Mouse (Mus musculus): ENCODE results near the gene Slc25a51. TPM values are rescaled to one million over a fixed set of nuclear protein-coding genes. Genes with fewer than 3 reads are reported as not detected.

The Slc25a51 gene
- 43.0 and 45.7 TPM in 2 replicates for polyA plus RNA-seq (2011; ENCODE audit: insufficient read depth, insufficient read length, low read depth, missing spikeins)

- TF ChIP-seq CTCF (IDR thresholded peaks at IDR 0.05; ENCODE audit: low read depth, low read length) (no peak), POLR2A (IDR thresholded peaks at IDR 0.05; ENCODE audit: insufficient read depth, low read length) (peak; percentile 62)
- Histone ChIP-seq H3K4me3 (ENCODE audit: low read depth, low read length) (peak within 1 kb of the TSS; percentile 81), H3K27ac (ENCODE audit: insufficient read depth, low read length) (0 out of 2 replicates have a peak within 1 kb of the TSS, but pooled peaks have one; percentile 21), H3K9me3 (replicated peaks; ENCODE audit: control insufficient read depth, insufficient read depth, low read length, poor library complexity, severe bottlenecking) (no peaks in the 10 kb centered on the region), H3K9ac (ENCODE audit: low read depth, poor library complexity, severe bottlenecking) (peak within 1 kb of the TSS; percentile 92), H3K4me1 (ENCODE audit: control insufficient read depth, insufficient read depth, low read length) (no peaks in the 10 kb centered on the region), H3K36me3 (ENCODE audit: control insufficient read depth, insufficient read depth, low read length, poor library complexity, severe bottlenecking) (peaks cover 2% of the 10 kb centered on the region; the same call in 1 of the 2 replicates), H3K27me3 (ENCODE audit: control insufficient read depth, insufficient read depth, low read length, poor library complexity, severe bottlenecking) (no peaks in the 10 kb centered on the region)
These were observed at the start of gene Slc25a51 for GRCm38 (mm10) chr4:45408427-45409132. Gene Slc25a51 (minus strand): TSS chr4:45408766.

GRCm38 (mm10) chr4:45457543-45457942 is 49.0 kb upstream of the Slc25a51 start:
- TF ChIP-seq POLR2A (IDR thresholded peaks at IDR 0.05; ENCODE audit: insufficient read depth, low read length) (no peak), CTCF (IDR thresholded peaks at IDR 0.05; ENCODE audit: low read depth, low read length) (no peak), EP300 (IDR thresholded peaks at IDR 0.05; ENCODE audit: insufficient read depth, low read depth, low read length) (no peak)
- Histone ChIP-seq H3K9me3 (replicated peaks; ENCODE audit: control insufficient read depth, insufficient read depth, low read length, poor library complexity, severe bottlenecking) (no peaks in the 10 kb centered on the region), H3K4me3 (ENCODE audit: low read depth, low read length) (no peak overlapping the region), H3K27me3 (ENCODE audit: control insufficient read depth, insufficient read depth, low read length, poor library complexity, severe bottlenecking) (no peaks in the 10 kb centered on the region), H3K27ac (ENCODE audit: insufficient read depth, low read length) (no peak overlapping the region), H3K9ac (ENCODE audit: low read depth, poor library complexity, severe bottlenecking) (no peak overlapping the region), H3K4me1 (ENCODE audit: control insufficient read depth, insufficient read depth, low read length) (no peaks in the 10 kb centered on the region), H3K36me3 (ENCODE audit: control insufficient read depth, insufficient read depth, low read length, poor library complexity, severe bottlenecking) (no peaks in the 10 kb centered on the region)

- Histone ChIP-seq H3K9ac (ENCODE audit: low read depth, poor library complexity, severe bottlenecking) (no peak overlapping the region), H3K9me3 (replicated peaks; ENCODE audit: control insufficient read depth, insufficient read depth, low read length, poor library complexity, severe bottlenecking) (no peaks in the 10 kb centered on the region), H3K27me3 (ENCODE audit: control insufficient read depth, insufficient read depth, low read length, poor library complexity, severe bottlenecking) (no peaks in the 10 kb centered on the region), H3K4me1 (ENCODE audit: control insufficient read depth, insufficient read depth, low read length) (no peaks in the 10 kb centered on the region), H3K27ac (ENCODE audit: insufficient read depth, low read length) (no peak overlapping the region), H3K4me3 (ENCODE audit: low read depth, low read length) (no peak overlapping the region), H3K36me3 (ENCODE audit: control insufficient read depth, insufficient read depth, low read length, poor library complexity, severe bottlenecking) (no peaks in the 10 kb centered on the region)
- TF ChIP-seq POLR2A (IDR thresholded peaks at IDR 0.05; ENCODE audit: insufficient read depth, low read length) = no peak
- no peak for TF ChIP-seq CTCF (IDR thresholded peaks at IDR 0.05; ENCODE audit: low read depth, low read length)
- TF ChIP-seq EP300 (IDR thresholded peaks at IDR 0.05; ENCODE audit: insufficient read depth, low read depth, low read length) = no peak
These were observed 46.4 kb upstream of the Slc25a51 start for GRCm38 (mm10) chr4:45455001-45455400.

GRCm38 (mm10) chr4:45453271-45453851 is 44.8 kb upstream of the Slc25a51 start:
- no peak overlapping the region for H3K27ac ChIP-seq (ENCODE audit: insufficient read depth, low read length)
- H3K4me1 ChIP-seq (ENCODE audit: control insufficient read depth, insufficient read depth, low read length) = no peaks in the 10 kb centered on the region
- H3K36me3 ChIP-seq (ENCODE audit: control insufficient read depth, insufficient read depth, low read length, poor library complexity, severe bottlenecking) = no peaks in the 10 kb centered on the region
- H3K27me3 ChIP-seq (ENCODE audit: control insufficient read depth, insufficient read depth, low read length, poor library complexity, severe bottlenecking) = no peaks in the 10 kb centered on the region
- no peak overlapping the region for H3K9ac ChIP-seq (ENCODE audit: low read depth, poor library complexity, severe bottlenecking)
- no peak for TF ChIP-seq EP300 (IDR thresholded peaks at IDR 0.05; ENCODE audit: insufficient read depth, low read depth, low read length)
- TF ChIP-seq POLR2A (IDR thresholded peaks at IDR 0.05; ENCODE audit: insufficient read depth, low read length) = no peak
- no peak for TF ChIP-seq CTCF (IDR thresholded peaks at IDR 0.05; ENCODE audit: low read depth, low read length)
- no peak overlapping the region for H3K4me3 ChIP-seq (ENCODE audit: low read depth, low read length)
- H3K9me3 ChIP-seq (replicated peaks; ENCODE audit: control insufficient read depth, insufficient read depth, low read length, poor library complexity, severe bottlenecking) = no peaks in the 10 kb centered on the region

- no peaks in the 10 kb centered on the region for H3K36me3 ChIP-seq (ENCODE audit: control insufficient read depth, insufficient read depth, low read length, poor library complexity, severe bottlenecking)
- TF ChIP-seq POLR2A (IDR thresholded peaks at IDR 0.05; ENCODE audit: insufficient read depth, low read length) (no peak), EP300 (IDR thresholded peaks at IDR 0.05; ENCODE audit: insufficient read depth, low read depth, low read length) (no peak), CTCF (IDR thresholded peaks at IDR 0.05; ENCODE audit: low read depth, low read length) (no peak)
- H3K9me3 ChIP-seq (replicated peaks; ENCODE audit: control insufficient read depth, insufficient read depth, low read length, poor library complexity, severe bottlenecking) = no peaks in the 10 kb centered on the region
- no peak overlapping the region for H3K9ac ChIP-seq (ENCODE audit: low read depth, poor library complexity, severe bottlenecking)
- no peak overlapping the region for H3K4me3 ChIP-seq (ENCODE audit: low read depth, low read length)
- no peaks in the 10 kb centered on the region for H3K27me3 ChIP-seq (ENCODE audit: control insufficient read depth, insufficient read depth, low read length, poor library complexity, severe bottlenecking)
- H3K27ac ChIP-seq (ENCODE audit: insufficient read depth, low read length) = no peak overlapping the region
- H3K4me1 ChIP-seq (ENCODE audit: control insufficient read depth, insufficient read depth, low read length) = no peaks in the 10 kb centered on the region
These were observed 44.1 kb upstream of the Slc25a51 start for GRCm38 (mm10) chr4:45452569-45453111.

GRCm38 (mm10) chr4:45449012-45449411 is 40.4 kb upstream of the Slc25a51 start:
- no peaks in the 10 kb centered on the region for H3K4me1 ChIP-seq (ENCODE audit: control insufficient read depth, insufficient read depth, low read length)
- H3K36me3 ChIP-seq (ENCODE audit: control insufficient read depth, insufficient read depth, low read length, poor library complexity, severe bottlenecking) = no peaks in the 10 kb centered on the region
- TF ChIP-seq POLR2A (IDR thresholded peaks at IDR 0.05; ENCODE audit: insufficient read depth, low read length) = no peak
- no peak for TF ChIP-seq EP300 (IDR thresholded peaks at IDR 0.05; ENCODE audit: insufficient read depth, low read depth, low read length)
- no peak for TF ChIP-seq CTCF (IDR thresholded peaks at IDR 0.05; ENCODE audit: low read depth, low read length)

More at GRCm38 (mm10) chr4:45449012-45449411, 40.4 kb upstream of the Slc25a51 start:
- H3K4me3 ChIP-seq (ENCODE audit: low read depth, low read length) = no peak overlapping the region
- H3K9me3 ChIP-seq (replicated peaks; ENCODE audit: control insufficient read depth, insufficient read depth, low read length, poor library complexity, severe bottlenecking) = no peaks in the 10 kb centered on the region
- H3K27ac ChIP-seq (ENCODE audit: insufficient read depth, low read length) = no peak overlapping the region
- no peaks in the 10 kb centered on the region for H3K27me3 ChIP-seq (ENCODE audit: control insufficient read depth, insufficient read depth, low read length, poor library complexity, severe bottlenecking)
- no peak overlapping the region for H3K9ac ChIP-seq (ENCODE audit: low read depth, poor library complexity, severe bottlenecking)
